Mouse (Mus musculus) liver, adult 2 months (tissue): ENCODE measurements around the gene Zfp759. TPM values are rescaled to one million over a fixed set of nuclear protein-coding genes. Genes with fewer than 3 reads are reported as not detected.
"Not testable (repeated sequence)": the region's sequence is repeated elsewhere in the genome, so short reads cannot be mapped to it uniquely, and the experiment has no call there.

Source experiments
- DNase-seq: peaks from one replicate; pipeline ENCODE4 v3.0.0-alpha.2; 2011; ENCODE audit warnings: low read depth, low spot score; ENCODE audit errors: extremely low read depth
- H3K27ac ChIP-seq: fragments of 200-500 bp; replicated peaks from 2 replicates; pipeline ENCODE4 v1.5.1; 2012; ENCODE audit warnings: low read depth, mild to moderate bottlenecking, control low read depth, inconsistent platforms, low read length; ENCODE audit not compliant: insufficient read depth
- H3K27me3 ChIP-seq: fragments of 200-500 bp; 2 replicates; pipeline ENCODE4 v1.6.1; 2012; ENCODE audit warnings: mild to moderate bottlenecking, moderate library complexity, low read length, inconsistent platforms; ENCODE audit not compliant: control insufficient read depth, insufficient read depth
- H3K36me3 ChIP-seq: fragments of 200-500 bp; 2 replicates; pipeline ENCODE4 v1.6.1; 2012; ENCODE audit warnings: low read length, inconsistent platforms; ENCODE audit not compliant: control insufficient read depth, insufficient read depth
- H3K4me1 ChIP-seq: fragments of 200-500 bp; 2 replicates; pipeline ENCODE4 v1.6.1; 2011; ENCODE audit warnings: low read length; ENCODE audit not compliant: control insufficient read depth, insufficient read depth
- H3K4me3 ChIP-seq: fragments of 200-500 bp; 2 replicates; pipeline ENCODE4 v1.5.1; 2011; ENCODE audit warnings: low read depth, mild to moderate bottlenecking, control low read depth, low read length, moderate library complexity; ENCODE audit not compliant: insufficient read depth
- H3K79me2 ChIP-seq: fragments of 200-500 bp; 2 replicates; pipeline ENCODE4 v1.6.1; 2012; ENCODE audit warnings: inconsistent platforms, mild to moderate bottlenecking, low read length, moderate library complexity; ENCODE audit not compliant: control insufficient read depth, insufficient read depth
- H3K9ac ChIP-seq: fragments of 200-500 bp; 2 replicates; pipeline ENCODE4 v1.6.1; 2012; ENCODE audit warnings: low read depth, mild to moderate bottlenecking, control low read depth, inconsistent platforms, low read length
- CTCF ChIP-seq: fragments of 200-500 bp; IDR thresholded peaks from 2 replicates; pipeline ENCODE4 v1.5.1; 2011; ENCODE audit warnings: low read depth, low read length, control low read depth
- POLR2A ChIP-seq: fragments of 200-500 bp; IDR thresholded peaks from 2 replicates; pipeline ENCODE4 v1.6.1; 2011; ENCODE audit warnings: low read length, control low read depth; ENCODE audit not compliant: insufficient read depth; ENCODE audit errors: extremely low read depth
- WGBS: fragments of 180-500 bp; shearing (Covaris S2); methylation state at CpG from one replicate; pipeline ENCODE4 v1.1.7; 2018; 5-methylcytosine and 5-hydroxymethylcytosine counted together
- polyA plus RNA-seq: library from polyadenylated mRNA; depleted of rRNA; stranded (reverse); fragments of >200 nt; gene quantifications from 2 replicates; pipeline ENCODE4 v1.2.3, GENCODE M21; 2012; rRNA removed
- total RNA-seq: library from RNA; depleted of rRNA; stranded (reverse); fragments of >200 nt; gene quantifications from 2 replicates; pipeline ENCODE4 v1.2.3, GENCODE M21; 2014; rRNA removed

Zfp759 gene
- total and polyA plus RNA-seq, 2 experiments: 0.18 to 4.9 TPM

GRCm38 (mm10) chr13:67124460-67124859 is 3.0 kb downstream of the Zfp759 start:
- no peak for DNase-seq
- Histone ChIP-seq H3K4me3 (no peak overlapping the region), H3K9ac (no peak overlapping the region), H3K79me2 (no peaks in the 10 kb centered on the region), H3K27ac (no peak overlapping the region), H3K36me3 (no peaks in the 10 kb centered on the region), H3K27me3 (no peaks in the 10 kb centered on the region), H3K4me1 (no peaks in the 10 kb centered on the region)
- TF ChIP-seq CTCF (no peak), POLR2A (no peak)
- WGBS: 86% methylated on average over 1 of the region's 1 CpGs

GRCm38 (mm10) chr13:67127507-67127906 is 6.0 kb downstream of the Zfp759 start:
- H3K4me3 ChIP-seq: not testable (repeated sequence)
- WGBS: 80% methylated on average over 10 of the region's 10 CpGs

DNA sequence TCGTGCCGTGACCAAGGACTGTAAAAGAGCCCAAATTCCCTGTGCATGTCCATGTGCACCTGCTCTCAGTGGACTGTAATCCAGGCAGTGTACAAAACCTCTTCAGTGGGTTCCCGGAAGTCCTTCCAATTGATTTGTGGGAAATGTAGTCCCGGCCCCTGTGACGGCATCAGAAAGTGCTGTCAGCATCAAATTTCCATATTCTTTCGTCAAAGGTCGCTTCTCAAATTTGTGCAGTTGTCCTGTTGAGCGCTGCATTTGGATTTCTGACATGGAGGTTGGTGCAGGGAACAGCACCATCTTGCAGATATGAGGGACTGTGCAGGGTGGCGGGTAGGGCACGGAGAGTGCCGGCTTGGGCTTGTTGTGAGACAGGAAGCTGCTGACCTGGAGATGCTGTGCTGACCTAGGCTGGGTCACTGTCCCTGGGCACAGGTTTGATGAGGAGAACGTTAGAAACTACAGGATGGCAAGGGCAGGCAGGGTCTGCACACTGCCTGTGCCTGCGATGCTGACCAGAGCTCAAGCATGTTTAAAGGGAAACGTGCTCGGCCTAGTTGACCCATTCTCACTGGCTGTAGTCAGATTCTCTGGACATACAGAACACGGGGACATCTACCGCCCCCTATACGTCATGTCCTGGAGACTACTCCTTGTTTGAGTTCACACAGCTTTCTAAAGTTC is 6.7 kb downstream of the Zfp759 start:
- Histone ChIP-seq H3K9ac (peak overlapping the region; percentile 72), H3K27me3 (no peaks in the 10 kb centered on the region), H3K36me3 (no peaks in the 10 kb centered on the region), H3K79me2 (no peaks in the 10 kb centered on the region), H3K4me1 (no peaks in the 10 kb centered on the region), H3K27ac (peak overlapping the region; percentile 17), H3K4me3 (peak overlapping the region; percentile 72)
- DNase-seq: peak; percentile 87
- no peak for TF ChIP-seq CTCF
- no peak for TF ChIP-seq POLR2A
- WGBS: under 1% methylated on average over 18 of the region's 18 CpGs

More at GRCm38 (mm10) chr13:67127507-67127906, 6.0 kb downstream of the Zfp759 start:
- H3K9ac ChIP-seq, H3K4me1 ChIP-seq, H3K27me3 ChIP-seq, H3K27ac ChIP-seq, H3K79me2 ChIP-seq, H3K36me3 ChIP-seq, DNase-seq: not testable (repeated sequence)

- not testable (repeated sequence) for H3K36me3 ChIP-seq, H3K27me3 ChIP-seq, DNase-seq, H3K9ac ChIP-seq, H3K4me3 ChIP-seq, H3K4me1 ChIP-seq, H3K79me2 ChIP-seq, H3K27ac ChIP-seq
- WGBS: 38% methylated on average over 4 of the region's 4 CpGs
These were observed 44.7 kb downstream of the Zfp759 start for GRCm38 (mm10) chr13:67166122-67166521.

DNA sequence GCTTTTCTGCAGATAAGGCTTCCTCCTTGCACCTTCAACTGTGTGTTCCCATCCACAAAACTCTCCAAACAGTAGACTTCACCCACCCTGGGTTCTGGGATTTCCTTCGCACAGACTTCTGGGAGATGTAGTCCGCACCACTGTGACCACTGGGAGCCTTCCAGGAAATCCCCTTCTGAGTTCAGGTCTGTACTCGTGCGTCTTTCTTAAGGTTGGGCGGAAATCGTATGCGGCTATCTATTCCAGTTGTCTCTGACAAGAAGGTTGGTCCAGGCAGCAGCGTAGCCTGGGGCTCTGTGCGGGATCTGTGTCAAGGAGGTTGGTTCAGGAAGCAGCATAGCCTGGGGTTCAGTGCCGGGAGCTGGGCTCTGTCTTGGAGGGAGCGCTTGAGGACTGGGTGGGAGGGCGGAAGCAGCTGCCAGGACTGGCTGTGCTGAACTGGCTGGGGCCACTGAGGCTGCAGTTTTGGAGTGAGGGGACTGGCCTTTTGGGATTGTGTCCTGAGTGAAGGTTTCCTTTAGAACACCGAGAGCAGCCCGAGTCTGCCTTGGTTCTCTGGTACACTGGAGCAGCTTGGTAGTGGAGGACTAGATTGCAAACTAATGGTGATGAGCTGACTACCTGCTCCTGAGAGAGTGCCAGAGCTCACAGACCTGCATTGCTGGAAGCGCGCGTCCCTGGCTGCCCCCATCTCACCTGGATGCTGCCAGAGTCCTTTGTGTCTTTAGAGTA is 51.7 kb downstream of the Zfp759 start, which contains the start of gene Rsl1:
Gene Rsl1, plus strand, starts transcription at position 192 of the 732 bp plus-strand sequence.
- not testable (repeated sequence) for H3K36me3 ChIP-seq, H3K27me3 ChIP-seq, H3K4me1 ChIP-seq, H3K79me2 ChIP-seq
- peak within 1 kb of the TSS; percentile 53 for H3K27ac ChIP-seq
- DNase-seq: peak; percentile 72
- under 1% methylated on average over 17 of the region's 17 CpGs for WGBS
- peak within 1 kb of the TSS; percentile 68 for H3K4me3 ChIP-seq
- peak within 1 kb of the TSS; percentile 70 for H3K9ac ChIP-seq

DNA sequence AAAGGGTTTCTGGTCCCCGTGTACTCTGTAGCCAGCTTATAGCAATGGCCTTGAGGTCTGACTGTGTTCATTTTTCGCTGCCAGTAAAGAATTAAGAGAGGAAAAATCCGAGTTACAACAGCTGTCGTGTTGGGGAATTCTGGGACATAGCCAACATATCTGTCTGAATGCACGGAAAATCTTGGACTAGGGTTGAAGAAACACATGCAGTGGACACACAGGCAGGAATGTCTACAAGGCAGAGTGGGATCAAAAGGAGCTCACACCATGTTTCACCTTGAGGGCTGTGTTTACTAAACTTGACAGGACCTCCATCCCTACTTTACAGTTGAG is 52.2 kb downstream of the Zfp759 start:
- Histone ChIP-seq H3K36me3 (no peaks in the 10 kb centered on the region), H3K27me3 (no peaks in the 10 kb centered on the region), H3K4me3 (peak overlapping the region; percentile 68), H3K27ac (no peak overlapping the region), H3K4me1 (0 out of 2 replicates have a peak, but pooled peaks cover 2% of the 10 kb centered on the region), H3K79me2 (no peaks in the 10 kb centered on the region), H3K9ac (no peak overlapping the region; the same call in 1 of the 2 replicates)
- DNase-seq: no peak
- WGBS: 16% methylated on average over 5 of the region's 5 CpGs
- TF ChIP-seq POLR2A (no peak), CTCF (no peak)

Other genes starting within 250 kb of the Zfp759 start
- 0.81 and 1.2 TPM in 2 replicates for gene Gm10767, start 216.7 kb upstream of the Zfp759 start, total RNA-seq
- 0.05 and 0.24 TPM in 2 replicates for gene Gm10767, start 216.7 kb upstream of the Zfp759 start, polyA plus RNA-seq
- gene Zfp712, start 60.5 kb upstream of the Zfp759 start, total RNA-seq: 1.3 TPM in 2 replicates
- gene Zfp712, start 60.5 kb upstream of the Zfp759 start, polyA plus RNA-seq: 0.04 and 0.05 TPM in 2 replicates
- 1.1 and 3.1 TPM in 2 replicates for gene Zfp708, start 23.7 kb upstream of the Zfp759 start, total RNA-seq
- gene Zfp708, start 23.7 kb upstream of the Zfp759 start, polyA plus RNA-seq: 0.17 TPM in 1 of 2 replicates, not detected in the other
- gene Gm28557, start 13.1 kb upstream of the Zfp759 start, total RNA-seq: 12.7 and 15.5 TPM in 2 replicates
- 4.5 and 7.1 TPM in 2 replicates for gene Gm28557, start 13.1 kb upstream of the Zfp759 start, polyA plus RNA-seq
- gene Rslcan18, start 5.4 kb upstream of the Zfp759 start, total RNA-seq: 1.9 and 2.2 TPM in 2 replicates
- gene Rslcan18, start 5.4 kb upstream of the Zfp759 start, polyA plus RNA-seq: 0.20 and 0.39 TPM in 2 replicates
- 2.4 and 3.2 TPM in 2 replicates for gene Rsl1, start 51.5 kb downstream of the Zfp759 start, total RNA-seq
- 0.30 and 0.33 TPM in 2 replicates for gene Rsl1, start 51.5 kb downstream of the Zfp759 start, polyA plus RNA-seq
- 1.3 and 1.8 TPM in 2 replicates for gene Zfp455, start 72.8 kb downstream of the Zfp759 start, total RNA-seq
- gene Zfp455, start 72.8 kb downstream of the Zfp759 start, polyA plus RNA-seq: 0.10 and 0.11 TPM in 2 replicates
- 1.9 TPM in 2 replicates for gene Zfp458, start 156.8 kb downstream of the Zfp759 start, total RNA-seq
- gene Zfp458, start 156.8 kb downstream of the Zfp759 start, polyA plus RNA-seq: 0.21 and 0.26 TPM in 2 replicates
- gene Zfp457, start 184.8 kb downstream of the Zfp759 start, total RNA-seq: 1.9 and 4.0 TPM in 2 replicates
- 0.51 and 0.87 TPM in 2 replicates for gene Zfp457, start 184.8 kb downstream of the Zfp759 start, polyA plus RNA-seq
- 4.4 and 4.9 TPM in 2 replicates for gene Zfp595, start 210.9 kb downstream of the Zfp759 start, total RNA-seq
- 0.48 and 0.50 TPM in 2 replicates for gene Zfp595, start 210.9 kb downstream of the Zfp759 start, polyA plus RNA-seq
- 0.40 TPM in 1 of 2 replicates, not detected in the other for gene Gm28044, start 238.9 kb downstream of the Zfp759 start, total RNA-seq
- 0.24 TPM in 1 of 2 replicates, not detected in the other for gene Gm28044, start 238.9 kb downstream of the Zfp759 start, polyA plus RNA-seq
- 2.4 and 2.8 TPM in 2 replicates for gene Zfp953, start 238.9 kb downstream of the Zfp759 start, total RNA-seq
- 0.26 and 0.28 TPM in 2 replicates for gene Zfp953, start 238.9 kb downstream of the Zfp759 start, polyA plus RNA-seq